Mouse (Mus musculus) T-cell, adult 2 months (primary cell): ENCODE data around the gene Ggt5.

ENCODE experiments used
- DNase-seq: peaks from one replicate; pipeline ENCODE4 v3.0.0; 2022; ENCODE audit warnings: low spot score

The Ggt5 gene

GRCm38 (mm10) chr10:75568441-75568840, 20.7 kb upstream of the Ggt5 start:
- DNase-seq, result no peak

GRCm38 (mm10) chr10:75568851-75569250, 20.3 kb upstream of the Ggt5 start:
- no peak for DNase-seq

- DNase-seq, result no peak
These were observed 18.0 kb upstream of the Ggt5 start for GRCm38 (mm10) chr10:75570981-75571657.

- no peak for DNase-seq
These were observed 17.2 kb upstream of the Ggt5 start for GRCm38 (mm10) chr10:75571937-75572336.

GRCm38 (mm10) chr10:75573181-75573580, 16.0 kb upstream of the Ggt5 start:
- DNase-seq, result no peak

GRCm38 (mm10) chr10:75573965-75574364, 15.2 kb upstream of the Ggt5 start:
- no peak for DNase-seq

- DNase-seq, result no peak
These were observed 10.0 kb upstream of the Ggt5 start for GRCm38 (mm10) chr10:75579129-75579528.

- peak; percentile 86 for DNase-seq
These were observed 3.1 kb upstream of the Ggt5 start for GRCm38 (mm10) chr10:75585876-75586552.

- DNase-seq, result no peak
These were observed 2.6 kb upstream of the Ggt5 start for GRCm38 (mm10) chr10:75586553-75586879.

GRCm38 (mm10) chr10:75587781-75588180, 1.4 kb upstream of the Ggt5 start:
- DNase-seq, result no peak

GRCm38 (mm10) chr10:75588336-75588735, 804 bp upstream of the Ggt5 start:
- DNase-seq, result no peak

GRCm38 (mm10) chr10:75589651-75590050, 511 bp downstream of the Ggt5 start:
- peak; percentile 39 for DNase-seq

- peak; percentile 96 for DNase-seq
These were observed 2.2 kb downstream of the Ggt5 start for GRCm38 (mm10) chr10:75591211-75591894.

- DNase-seq, result no peak
These were observed 3.4 kb downstream of the Ggt5 start for GRCm38 (mm10) chr10:75592585-75592984.

GRCm38 (mm10) chr10:75595981-75596380, 6.8 kb downstream of the Ggt5 start:
- DNase-seq, result no peak

- DNase-seq, result no peak
These were observed 11.1 kb downstream of the Ggt5 start for GRCm38 (mm10) chr10:75600189-75600730.

- peak; percentile 40 for DNase-seq
These were observed 16.2 kb downstream of the Ggt5 start for GRCm38 (mm10) chr10:75605162-75605846.

- DNase-seq, result no peak
These were observed 18.1 kb downstream of the Ggt5 start for GRCm38 (mm10) chr10:75607253-75607652.

GRCm38 (mm10) chr10:75608975-75609374, 19.8 kb downstream of the Ggt5 start:
- DNase-seq, result no peak

GRCm38 (mm10) chr10:75610486-75610885, 21.3 kb downstream of the Ggt5 start:
- no peak for DNase-seq

GRCm38 (mm10) chr10:75616044-75616443, 26.9 kb downstream of the Ggt5 start:
- no peak for DNase-seq

GRCm38 (mm10) chr10:75620818-75621217, 31.7 kb downstream of the Ggt5 start:
- no peak for DNase-seq
